Mouse (Mus musculus) adrenal gland, adult 2 months (tissue): ENCODE measurements around the gene Rmnd5b. TPM values are rescaled to one million over a fixed set of nuclear protein-coding genes. Genes with fewer than 3 reads are reported as not detected.
"Not testable (repeated sequence)": the region's sequence is repeated elsewhere in the genome, so short reads cannot be mapped to it uniquely, and the experiment has no call there.

Source experiments
- DNase-seq: peaks from one replicate; pipeline ENCODE4 v3.0.0; 2021
- long read RNA-seq: library from polyadenylated mRNA; stranded (forward); transcript quantifications from one replicate; pipeline ENCODE4 v2.0.0, GENCODE M21; 2021
- polyA plus RNA-seq: library from polyadenylated mRNA; depleted of rRNA; stranded (reverse); fragments of >200 nt; gene quantifications from 2 replicates; pipeline ENCODE4 v1.2.3, GENCODE M21; 2012; rRNA removed
- total RNA-seq, 2 experiments: library from RNA; stranded (reverse); gene quantifications; 2 replicates each; pipeline ENCODE4 v1.2.3; 2021

Rmnd5b gene
- total RNA-seq (10 to 100 TPM; 44.0 to 61.9 TPM), polyA plus RNA-seq (201 and 250 TPM in 2 replicates)
- long read RNA-seq, transcript Rmnd5b-201 (10 exons, 1,946 nt), result major isoform, 62 of 72 reads
- long read RNA-seq, partial matches to known transcripts, result 6 of 72 reads
- long read RNA-seq, other reads (novel, unspliced or antisense), result 4 of 72 reads

DNA sequence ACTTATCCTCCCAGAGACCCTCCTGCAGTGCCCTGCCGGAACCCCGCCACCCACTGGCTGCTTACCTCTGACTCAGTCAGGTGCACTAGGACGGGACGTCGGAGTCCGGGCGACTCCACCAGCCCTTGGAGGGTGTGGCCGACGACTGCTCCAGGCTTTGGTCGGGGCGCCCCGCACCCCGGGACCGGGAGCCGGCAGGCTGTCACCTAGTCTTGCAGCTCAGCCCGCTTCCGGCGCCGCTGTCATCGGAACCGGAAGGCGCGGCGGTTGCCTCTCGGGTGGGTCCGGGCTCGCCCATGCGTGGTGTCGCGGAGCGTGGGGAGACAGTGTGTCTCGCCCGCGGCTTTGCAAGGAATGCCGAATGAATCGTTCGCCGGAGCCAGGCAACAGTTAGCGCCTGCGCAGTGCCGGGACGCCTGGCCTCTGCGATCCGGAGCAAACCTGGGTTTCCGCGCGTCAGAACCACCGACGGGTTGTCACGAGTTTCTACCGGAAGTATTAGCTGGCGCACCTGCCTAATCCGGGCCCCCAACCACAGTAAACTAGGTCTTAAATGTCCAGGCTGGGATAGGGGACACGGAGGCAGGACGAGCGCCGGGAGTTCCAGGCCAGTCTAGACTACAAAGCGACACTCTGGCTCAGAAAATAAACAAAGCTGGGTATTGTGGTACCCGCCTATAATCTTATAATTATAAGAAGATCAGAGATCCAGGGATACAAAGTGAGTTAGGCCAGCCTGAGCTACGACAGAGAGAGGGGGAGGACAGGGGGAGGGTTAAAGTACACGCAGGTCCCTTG is at the start of gene Rmnd5b:
Rmnd5b (minus strand) TSS at position 372 of the 798 bp plus-strand sequence.
- peak; percentile 94 for DNase-seq

DNA sequence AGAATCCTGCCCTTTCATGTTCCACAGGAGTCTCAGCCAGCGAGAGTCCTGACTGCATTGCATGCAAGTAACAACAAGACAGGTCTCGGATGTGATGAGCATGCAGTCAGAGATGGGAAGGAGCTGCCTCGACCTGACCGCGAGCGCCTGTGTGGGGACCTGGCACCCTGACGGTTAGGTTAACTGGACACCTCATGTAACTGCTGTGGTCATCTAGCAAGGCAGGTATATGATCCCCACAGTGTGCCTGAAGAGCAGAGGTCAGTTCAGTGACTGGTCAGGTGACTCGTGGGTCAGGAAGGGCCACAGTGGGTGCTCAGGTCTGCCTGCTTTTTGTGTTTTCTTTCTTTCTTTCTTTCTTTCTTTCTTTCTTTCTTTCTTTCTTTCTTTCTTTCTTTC is 46.3 kb upstream of the Rmnd5b start:
- DNase-seq, result no peak

DNA sequence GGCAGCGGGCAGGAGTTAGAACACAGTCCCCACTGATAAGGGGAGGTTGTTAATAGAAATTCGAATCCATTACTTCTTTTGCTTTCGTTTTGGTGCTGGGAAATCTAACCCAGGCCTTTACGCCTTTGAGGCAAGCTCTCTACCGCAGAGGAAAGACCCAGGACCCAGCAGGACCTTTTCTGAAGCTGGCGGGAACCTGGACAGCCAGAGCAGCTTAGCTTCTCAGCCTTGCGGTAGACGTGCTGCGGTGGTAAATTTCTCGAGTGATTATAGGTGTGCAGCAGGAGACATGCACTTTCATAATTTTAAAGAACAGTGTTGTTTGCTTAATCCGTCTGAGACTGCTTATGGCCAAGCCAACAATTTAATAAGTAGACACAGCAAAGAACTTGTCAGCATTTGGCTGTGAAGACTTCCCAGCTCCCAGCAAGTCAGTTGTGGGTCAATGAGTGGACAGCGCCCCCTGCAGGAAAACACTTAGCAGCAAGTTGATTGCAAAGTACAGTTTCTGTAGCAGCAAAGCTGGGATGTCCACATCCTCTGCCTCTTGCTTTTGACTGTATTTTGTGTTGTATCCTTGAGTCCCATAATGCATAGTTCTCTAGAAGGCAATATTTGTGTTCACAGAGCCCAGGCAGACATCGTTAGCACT is 45.8 kb upstream of the Rmnd5b start:
- peak; percentile 87 for DNase-seq

DNA sequence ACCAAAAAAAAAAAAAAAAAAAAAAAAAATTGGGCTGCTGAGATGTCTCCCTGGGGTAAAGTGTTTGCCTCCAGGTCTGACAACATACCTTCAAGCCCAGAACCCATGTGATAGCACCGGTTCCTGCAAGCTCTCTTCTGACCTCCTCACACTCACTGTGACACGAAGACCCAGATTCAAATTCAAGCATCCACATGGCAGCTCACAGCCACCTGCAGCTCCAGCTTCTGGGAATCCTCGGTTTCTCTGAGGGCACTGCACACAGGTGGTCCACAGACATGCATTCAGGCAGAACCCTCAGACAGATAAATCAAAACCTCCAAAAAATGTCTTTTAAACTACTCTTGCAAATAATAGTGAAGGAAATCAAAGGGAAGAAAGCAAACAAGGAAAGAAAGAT is 43.8 kb upstream of the Rmnd5b start:
- DNase-seq, result no peak

DNA sequence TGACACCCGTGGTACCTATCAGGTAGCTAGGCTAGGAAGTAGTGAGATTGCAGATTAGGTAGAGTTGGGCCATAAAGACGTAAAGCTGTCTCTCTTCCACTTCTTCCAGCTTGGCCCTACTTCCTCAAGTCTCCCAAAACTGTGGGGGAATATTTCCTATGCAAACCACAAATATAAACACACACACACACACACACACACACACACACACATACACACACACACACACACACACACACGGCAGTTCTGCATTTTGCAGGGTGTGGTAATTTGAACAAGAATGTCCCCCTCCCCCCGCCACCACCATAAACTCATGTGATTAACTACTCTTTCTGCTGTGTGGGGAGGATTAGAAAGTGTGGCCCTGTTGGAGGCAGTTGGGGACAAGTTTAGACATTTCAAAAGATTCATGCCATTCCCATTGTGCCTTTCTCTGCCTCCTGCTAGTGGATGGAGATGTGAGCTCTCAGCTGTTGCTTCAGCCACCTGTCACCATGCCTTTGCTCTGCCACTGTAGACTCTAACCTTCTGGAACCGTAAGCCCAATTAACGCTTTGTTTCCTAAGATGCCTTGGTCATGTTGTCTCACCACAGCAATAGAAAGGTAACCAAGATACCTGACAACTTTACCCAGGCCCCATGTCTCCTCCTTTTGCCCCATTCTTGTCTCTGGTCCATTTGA is 42.2 kb upstream of the Rmnd5b start:
- no peak for DNase-seq

DNA sequence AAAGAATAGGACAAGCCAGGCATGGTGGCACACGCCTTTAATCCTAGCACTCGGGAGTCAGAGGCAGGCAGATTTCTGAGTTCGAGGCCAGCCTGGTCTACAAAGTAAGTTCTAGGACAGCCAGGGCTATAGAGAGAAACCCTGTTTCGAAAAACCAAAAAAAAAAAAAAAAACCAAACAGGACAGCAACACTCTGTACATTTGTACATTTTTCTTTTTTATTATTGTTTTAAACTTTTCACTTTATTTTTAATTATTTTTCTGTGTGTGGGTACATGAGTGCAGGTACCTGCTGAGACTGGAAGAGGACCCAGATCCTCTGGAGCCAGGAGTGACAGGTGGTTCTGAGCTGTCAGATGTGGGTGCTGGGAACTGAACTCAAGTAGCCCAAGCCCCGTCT is 39.7 kb upstream of the Rmnd5b start:
- no peak for DNase-seq

DNA sequence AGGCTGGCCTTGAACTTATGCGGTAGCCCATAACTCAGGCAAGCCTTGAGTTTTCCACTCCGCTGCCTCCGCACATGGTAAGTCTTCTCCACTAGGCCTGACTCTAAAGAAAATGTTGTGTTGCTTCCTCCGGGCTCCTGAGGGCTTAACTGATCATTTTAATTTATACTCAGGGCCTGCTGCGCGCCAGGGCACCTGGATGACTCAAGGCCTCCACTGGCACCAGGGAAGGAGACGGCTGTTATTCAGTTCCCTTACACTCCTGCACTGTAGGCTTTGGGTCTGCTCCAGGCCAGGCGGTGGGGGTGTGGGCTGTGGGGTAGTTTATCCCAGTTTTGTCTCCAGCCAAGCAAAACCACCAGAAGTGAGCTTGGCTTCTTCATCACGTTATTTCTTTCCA is 37.6 kb upstream of the Rmnd5b start:
- peak; percentile 66 for DNase-seq

DNA sequence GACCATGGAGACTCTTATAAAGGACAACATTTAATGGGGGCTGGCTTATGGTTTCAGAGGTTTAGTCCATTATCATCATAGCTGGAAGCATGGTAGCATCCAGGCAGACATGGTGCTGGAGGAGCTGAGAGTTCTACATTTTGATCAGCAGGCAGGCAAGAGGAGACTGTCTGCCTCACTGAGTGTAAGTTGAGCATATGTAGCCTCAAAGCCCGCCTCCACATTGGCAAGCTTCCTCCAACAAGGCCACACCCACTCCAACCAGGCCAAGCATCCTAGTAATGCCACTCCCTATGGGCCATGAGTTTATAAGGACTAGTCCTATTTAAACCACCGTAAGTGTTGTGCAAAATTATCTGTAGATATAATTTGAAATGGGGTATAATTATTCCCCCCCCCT is 35.7 kb upstream of the Rmnd5b start:
- no peak for DNase-seq

DNA sequence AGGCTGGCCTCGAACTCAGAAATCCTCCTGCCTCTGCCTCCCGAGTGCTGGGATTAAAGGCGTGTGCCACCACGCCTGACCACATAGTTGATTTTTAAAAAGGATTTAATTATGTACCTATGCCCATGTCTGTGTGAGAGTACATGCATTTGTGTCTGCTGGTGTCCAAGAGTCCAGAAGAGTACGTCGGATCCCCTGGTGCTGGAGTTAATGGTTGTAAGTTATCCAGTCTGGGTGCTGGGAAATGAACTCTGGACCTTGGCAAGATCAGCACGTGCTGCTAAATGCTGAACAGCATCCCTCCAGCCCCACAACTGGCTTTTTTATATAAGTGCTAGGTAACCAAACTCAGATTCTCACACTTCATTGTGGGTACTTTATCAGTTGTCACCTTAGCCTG is 35.1 kb upstream of the Rmnd5b start:
- DNase-seq, result no peak

DNA sequence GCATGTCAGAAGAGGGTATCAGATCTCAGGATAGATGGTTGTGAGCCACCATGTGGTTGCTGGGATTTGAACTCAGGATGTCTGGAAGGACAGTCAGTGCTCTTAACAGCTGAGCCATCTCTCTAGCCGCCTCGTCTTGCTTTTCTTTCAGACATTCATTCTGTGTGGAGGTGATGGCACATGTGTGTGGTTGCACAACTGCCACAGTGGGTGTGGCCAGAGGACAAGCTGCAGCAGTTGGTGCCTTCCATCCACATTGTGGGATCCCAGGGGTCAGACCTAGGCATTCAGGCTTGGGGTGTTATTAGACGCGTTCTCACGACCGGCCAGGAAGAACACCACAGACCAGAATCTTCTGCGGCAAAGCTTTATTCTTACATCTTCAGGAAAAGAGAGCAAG is 29.1 kb upstream of the Rmnd5b start:
- not testable (repeated sequence) for DNase-seq

DNA sequence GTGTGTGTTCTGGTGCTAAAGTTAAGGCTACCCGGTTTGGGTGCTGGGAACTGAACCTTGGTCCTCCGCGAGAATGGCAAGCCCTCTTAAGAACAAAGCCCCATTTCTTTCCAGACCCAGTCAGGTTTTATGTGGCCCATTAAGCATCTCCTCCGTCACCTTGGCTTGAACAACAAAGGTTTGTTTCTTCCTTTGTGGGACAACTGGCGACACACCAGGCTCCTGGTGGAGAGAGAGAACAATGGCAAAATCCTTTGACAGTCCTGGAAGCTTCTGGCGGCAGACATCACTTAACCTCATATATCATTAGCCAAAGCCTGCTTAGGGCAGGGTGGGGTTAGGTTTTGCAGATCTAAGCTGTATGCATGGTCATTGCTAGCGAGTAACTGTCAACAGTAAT is 26.9 kb upstream of the Rmnd5b start:
- no peak for DNase-seq

DNA sequence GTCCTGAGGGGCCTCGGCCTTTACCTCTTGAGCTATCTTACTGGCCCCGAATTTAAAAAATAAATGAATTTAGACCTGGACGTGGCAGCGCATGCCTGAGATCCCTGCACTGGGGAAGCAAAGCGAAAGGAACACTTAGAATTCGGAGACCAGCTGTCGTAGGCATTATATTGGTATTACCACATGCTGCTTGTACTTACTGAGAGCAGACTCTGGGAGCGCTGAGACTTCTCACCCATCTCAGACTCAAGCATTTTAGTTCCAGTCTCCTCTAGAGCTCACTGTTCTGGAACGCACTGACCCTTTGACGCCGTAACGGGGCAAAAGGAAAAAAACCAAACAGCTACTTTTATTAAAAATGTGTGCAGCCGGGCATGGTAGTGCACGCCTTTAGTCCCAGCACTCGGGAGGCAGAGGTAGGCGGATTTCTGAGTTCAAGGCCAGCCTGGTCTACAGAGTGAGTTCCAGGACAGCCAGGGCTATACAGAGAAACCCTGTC is 26.2 kb upstream of the Rmnd5b start:
- no peak for DNase-seq

DNA sequence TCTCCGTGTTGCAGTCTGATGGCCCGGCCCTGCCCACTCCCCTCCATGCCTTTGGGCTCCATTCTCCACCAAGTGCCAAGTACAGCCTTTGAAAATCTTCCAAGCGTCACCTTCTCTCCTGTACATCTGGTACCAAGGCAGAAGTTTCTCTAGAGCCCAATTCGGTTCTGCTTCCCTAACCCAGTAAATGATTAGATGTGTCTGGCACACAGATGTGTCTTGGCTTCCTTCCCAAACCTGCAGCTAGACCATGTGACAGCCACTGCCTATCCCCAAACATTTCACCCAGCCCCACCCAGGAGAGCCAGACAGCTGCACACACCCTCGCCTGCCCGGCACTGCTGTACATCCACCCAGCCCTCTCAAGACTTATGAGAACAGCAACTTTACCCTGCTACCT is 23.0 kb upstream of the Rmnd5b start:
- peak; percentile 54 for DNase-seq

DNA sequence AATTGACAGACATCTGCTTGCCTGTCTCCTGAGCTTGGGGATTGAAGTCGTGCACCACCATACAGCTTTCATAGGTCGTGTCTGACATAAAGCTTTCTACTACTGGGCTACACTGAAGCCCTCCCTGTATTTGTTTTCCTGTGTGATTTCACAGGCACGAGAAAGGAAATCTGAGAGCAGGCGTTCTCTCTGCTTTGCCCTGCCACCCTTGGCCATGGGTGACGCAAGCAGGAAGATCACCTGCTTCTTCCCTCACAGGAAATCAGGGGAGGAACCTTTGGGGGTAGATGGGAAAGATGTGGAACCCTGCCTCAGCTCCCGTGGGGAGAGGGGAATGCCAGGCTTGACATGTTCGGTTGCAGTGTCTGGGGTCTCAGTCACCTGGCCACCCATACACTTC is 22.6 kb upstream of the Rmnd5b start:
- DNase-seq, result no peak

DNA sequence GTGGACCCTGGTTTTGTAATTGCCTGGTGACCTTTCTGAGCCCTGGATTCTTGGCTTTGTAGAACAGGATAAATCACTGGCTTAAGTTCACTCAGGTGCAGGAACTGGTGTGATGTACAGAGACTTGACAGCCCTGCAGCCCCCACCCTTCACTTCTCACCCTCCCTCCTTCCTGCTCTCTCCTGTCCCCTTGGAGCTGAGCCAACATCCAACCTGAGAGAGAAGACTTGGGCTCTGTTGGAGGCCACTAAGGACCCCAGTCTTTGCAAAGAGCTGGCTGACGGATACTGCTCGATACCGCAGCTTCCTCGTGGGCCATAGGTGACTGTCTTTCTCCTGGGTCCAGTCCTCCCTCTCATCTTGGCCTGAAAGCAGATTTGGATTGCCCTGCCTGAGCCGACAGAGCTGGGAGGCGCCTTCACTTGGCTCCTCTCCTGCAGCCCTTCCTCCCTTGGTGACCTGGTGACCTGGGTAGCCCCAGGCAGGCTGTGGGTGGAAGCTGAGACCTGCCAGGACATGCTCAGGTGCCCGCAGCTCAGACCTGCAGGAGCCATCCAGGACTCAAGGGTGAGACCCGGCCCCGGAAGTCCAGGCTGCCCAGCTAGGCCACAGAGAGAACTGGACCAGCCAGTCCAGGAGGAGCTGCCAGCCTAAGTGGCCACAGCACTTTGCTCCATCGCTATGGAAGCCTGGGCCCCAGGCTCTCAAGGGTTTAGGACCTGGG is 21.3 kb upstream of the Rmnd5b start:
- peak; percentile 59 for DNase-seq

DNA sequence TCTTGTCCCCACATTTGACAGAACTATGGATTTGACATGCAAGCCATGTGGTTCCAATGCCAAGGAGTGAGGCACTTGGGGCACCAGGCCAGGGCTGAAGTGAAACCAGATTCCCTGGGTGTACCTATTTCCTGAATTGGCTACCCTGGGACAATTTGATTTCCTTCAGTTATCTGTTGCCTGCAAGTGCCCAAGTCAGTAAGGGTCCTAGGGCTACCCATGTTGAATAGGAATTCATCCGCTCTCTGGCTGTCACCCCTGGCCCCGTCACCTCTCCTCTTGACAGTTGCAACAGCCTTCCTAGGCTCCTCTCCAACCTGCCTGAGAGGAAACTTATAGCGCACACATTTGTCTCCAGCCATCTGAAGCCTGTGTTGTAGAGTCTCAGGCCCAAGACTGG is 19.2 kb upstream of the Rmnd5b start:
- DNase-seq, result no peak

DNA sequence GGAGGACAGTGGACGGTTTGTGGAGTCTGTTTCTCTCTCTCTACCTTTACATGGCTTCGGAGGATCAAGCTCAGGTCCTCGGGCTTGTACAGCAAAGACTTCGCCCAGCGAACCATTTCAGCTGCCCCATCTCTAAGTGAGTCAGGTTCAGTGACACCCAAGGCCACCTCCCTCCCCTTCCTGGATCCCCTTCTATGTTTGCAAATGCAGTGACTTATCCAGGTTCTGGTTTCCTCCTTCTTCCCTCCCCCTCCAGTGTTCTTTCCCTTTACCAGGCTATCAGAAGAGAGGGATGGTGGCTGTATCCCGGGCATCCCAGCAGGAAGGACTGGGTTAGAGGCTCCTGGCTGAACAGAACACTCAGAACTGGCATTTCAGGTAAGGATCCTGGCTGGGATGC is 18.0 kb upstream of the Rmnd5b start:
- DNase-seq, result no peak

DNA sequence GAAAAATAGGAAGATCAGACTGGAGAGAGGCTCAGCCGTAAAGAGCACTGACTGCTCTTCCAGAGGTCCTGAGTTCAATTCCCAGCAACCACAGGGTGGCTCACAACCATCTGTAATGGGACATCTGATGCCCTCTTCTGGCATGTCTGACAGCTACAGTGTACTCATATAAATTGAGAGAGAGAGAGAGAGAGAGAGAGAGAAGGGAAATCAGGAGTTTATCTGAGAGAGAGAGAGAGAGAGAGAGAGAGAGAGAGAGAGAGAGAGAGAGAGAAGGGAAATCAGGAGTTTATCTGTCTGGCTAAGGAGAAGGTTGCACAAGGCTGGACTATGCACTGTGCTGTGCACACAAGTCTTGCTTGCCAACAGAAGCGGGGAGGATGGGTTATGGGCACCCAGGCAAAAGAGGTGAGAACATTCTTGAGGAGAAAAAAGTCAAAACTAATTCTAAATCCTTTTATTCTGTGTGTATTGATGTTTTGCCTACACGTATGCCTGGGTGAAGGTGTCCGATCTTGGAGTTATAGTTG is 17.3 kb upstream of the Rmnd5b start:
- no peak for DNase-seq

DNA sequence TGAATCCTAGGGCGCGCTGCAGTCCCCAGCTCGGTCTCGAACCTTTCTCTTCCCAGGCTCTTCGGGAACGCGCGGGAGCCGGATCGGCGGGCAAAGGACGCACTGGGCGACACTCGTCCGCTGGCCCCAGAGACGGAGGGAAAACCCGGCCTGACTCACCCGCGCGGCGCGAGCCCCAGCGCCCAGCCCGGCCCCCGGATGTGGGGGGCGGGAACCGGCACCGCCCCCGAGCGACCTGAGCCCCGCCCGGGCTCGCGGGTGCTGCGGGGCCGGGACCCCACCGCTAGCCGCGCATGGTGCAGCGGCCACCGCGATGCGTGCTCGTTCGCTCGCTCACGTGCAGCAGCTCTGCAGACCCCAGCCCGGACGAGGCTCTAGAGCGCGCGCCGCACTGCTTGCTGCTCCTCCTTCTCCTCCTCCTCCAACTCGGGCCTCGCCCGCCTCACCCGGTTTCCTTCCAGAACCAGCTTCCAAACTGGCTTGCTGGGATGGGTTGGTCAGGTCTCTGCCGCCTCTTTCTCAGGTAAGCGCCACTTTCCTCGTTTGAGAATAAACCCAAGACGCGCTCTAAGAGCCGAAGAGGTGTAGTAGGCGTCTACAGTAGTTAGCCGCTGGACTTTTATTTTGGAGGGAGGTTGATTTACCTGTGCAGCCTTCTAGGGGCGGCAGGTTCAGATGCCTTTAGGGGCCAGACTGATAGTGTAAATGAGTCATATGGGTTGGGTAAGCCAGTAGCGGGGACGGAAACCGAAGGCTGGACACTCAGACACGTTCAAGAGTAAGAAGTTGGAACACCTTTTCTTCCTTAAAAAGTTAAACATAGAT is 15.2 kb upstream of the Rmnd5b start, which contains the start of the genes N4bp3 and D930048N14Rik:
N4bp3 (minus strand) TSS at position 152 of the 825 bp plus-strand sequence.
D930048N14Rik (plus strand) TSS at position 264 of the 825 bp plus-strand sequence.
- peak; percentile 93 for DNase-seq

DNA sequence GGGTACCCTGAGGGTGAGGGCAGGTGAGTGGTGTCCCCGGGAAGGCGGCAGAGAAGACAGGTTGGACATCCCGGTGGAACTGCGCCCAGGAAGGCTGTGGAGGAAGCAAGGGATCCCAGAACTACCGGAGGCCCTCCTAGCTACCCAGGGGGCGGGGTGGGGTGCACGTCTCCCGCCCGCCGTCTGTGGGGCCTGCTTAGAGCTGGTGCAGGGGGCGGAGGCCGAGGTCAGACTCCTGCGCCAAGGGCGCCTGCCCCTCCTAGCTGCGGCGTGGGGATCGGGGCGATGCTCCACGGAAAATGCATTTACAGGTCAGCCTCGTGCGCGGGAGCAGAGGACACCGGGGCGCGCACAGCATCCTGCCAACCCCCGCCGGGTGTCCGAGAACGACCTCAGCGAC is 14.6 kb upstream of the Rmnd5b start:
- DNase-seq, result no peak

DNA sequence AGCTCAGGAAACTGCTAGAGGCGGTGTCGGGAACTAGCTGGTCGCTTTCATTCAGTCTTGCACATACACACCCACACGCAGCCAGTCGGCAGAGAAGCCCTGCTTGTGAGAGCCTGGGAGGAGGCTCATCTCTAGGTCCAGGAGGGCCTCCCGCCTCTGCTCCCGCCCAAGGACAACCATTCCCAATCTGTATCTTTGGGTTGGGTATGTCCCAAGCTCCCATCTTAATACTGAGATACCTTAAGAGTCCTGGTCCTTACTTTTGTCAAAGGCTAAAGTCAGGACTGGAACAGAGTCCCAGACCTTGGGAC is 14.1 kb upstream of the Rmnd5b start:
- DNase-seq, result no peak
